Mouse (Mus musculus) lung, embryonic 15.5 days (tissue): ENCODE results near the gene Csta1. TPM values are rescaled to one million over a fixed set of nuclear protein-coding genes. Genes with fewer than 3 reads are reported as not detected.
"Not testable (repeated sequence)": the region's sequence is repeated elsewhere in the genome, so short reads cannot be mapped to it uniquely, and the experiment has no call there.

Source experiments
- ATAC-seq: fragments of 200-750 bp; cut with Nextera tagmentation; 2 replicates; pipeline ENCODE4 v1.8.0; 2017; ENCODE audit warnings: moderate number of reproducible peaks, borderline replicate concordance; ENCODE audit not compliant: low FRiP score, low TSS enrichment; ENCODE audit errors: extremely low read depth
- H3K27ac ChIP-seq: fragments of 300-500 bp; sonication (generic); 2 replicates; pipeline ENCODE4 v1.5.1; 2015; ENCODE audit warnings: moderate library complexity, mild to moderate bottlenecking, inconsistent platforms
- H3K27me3 ChIP-seq: fragments of 300-500 bp; sonication (generic); 2 replicates; pipeline ENCODE4 v1.6.1; 2015; ENCODE audit warnings: inconsistent platforms
- H3K36me3 ChIP-seq: fragments of 300-500 bp; sonication (generic); 2 replicates; pipeline ENCODE4 v1.6.1; 2015; ENCODE audit warnings: inconsistent platforms
- H3K4me1 ChIP-seq: fragments of 300-500 bp; sonication (generic); 2 replicates; pipeline ENCODE4 v1.6.1; 2015; ENCODE audit warnings: inconsistent platforms
- H3K4me2 ChIP-seq: fragments of 300-500 bp; sonication (generic); 2 replicates; pipeline ENCODE4 v1.6.1; 2015; ENCODE audit warnings: inconsistent platforms, mild to moderate bottlenecking, moderate library complexity
- H3K4me3 ChIP-seq: fragments of 300-500 bp; sonication (generic); 2 replicates; pipeline ENCODE4 v1.5.1; 2015; ENCODE audit warnings: mild to moderate bottlenecking, inconsistent platforms
- H3K9ac ChIP-seq: fragments of 300-500 bp; sonication (generic); 2 replicates; pipeline ENCODE4 v1.6.1; 2015; ENCODE audit warnings: inconsistent platforms
- H3K9me3 ChIP-seq: fragments of 300-500 bp; sonication (generic); 2 replicates; pipeline ENCODE4 v1.6.1; 2016; ENCODE audit warnings: inconsistent platforms
- WGBS: fragments of 180-500 bp; shearing (Covaris S2); methylation state at CpG from one replicate; pipeline ENCODE4 v1.1.7; 2015; 5-methylcytosine and 5-hydroxymethylcytosine counted together
- polyA plus RNA-seq: library from polyadenylated mRNA; unstranded; fragments of >200 nt; fragmentation: Nextera tagmentation; extraction: Ambion mirVana; gene quantifications from 2 replicates; pipeline ENCODE4 v1.2.1, GENCODE M21; 2015

The Csta1 gene
- 0.05 and 0.12 TPM in 2 replicates for polyA plus RNA-seq

- Histone ChIP-seq H3K4me1 (no peaks in the 10 kb centered on the region), H3K4me3 (no peak within 1 kb of the TSS), H3K27me3 (no peaks in the 10 kb centered on the region), H3K36me3 (no peaks in the 10 kb centered on the region), H3K27ac (no peak within 1 kb of the TSS), H3K9me3 (no peaks in the 10 kb centered on the region), H3K9ac (no peak within 1 kb of the TSS), H3K4me2 (no peak within 1 kb of the TSS)
- ATAC-seq: no peak
- 71% methylated on average over 1 of the region's 1 CpGs for WGBS
Measured at GRCm38 (mm10) chr16:36131141-36131540, at the start of gene Csta1. Gene Csta1 (minus strand): TSS chr16:36131241.

GRCm38 (mm10) chr16:36179910-36180309 lies 48.9 kb upstream of the Csta1 start:
- WGBS: 78% methylated on average over 2 of the region's 2 CpGs
- H3K27me3 ChIP-seq: no peaks in the 10 kb centered on the region
- no peak overlapping the region for H3K9ac ChIP-seq
- H3K27ac ChIP-seq: no peak overlapping the region
- H3K4me1 ChIP-seq: no peaks in the 10 kb centered on the region
- no peaks in the 10 kb centered on the region for H3K9me3 ChIP-seq
- H3K4me3 ChIP-seq: no peak overlapping the region
- no peak overlapping the region for H3K4me2 ChIP-seq
- no peak for ATAC-seq
- no peaks in the 10 kb centered on the region for H3K36me3 ChIP-seq

GRCm38 (mm10) chr16:36176108-36176507 lies 45.1 kb upstream of the Csta1 start:
- Histone ChIP-seq H3K27ac (no peak overlapping the region), H3K4me1 (no peaks in the 10 kb centered on the region), H3K27me3 (no peaks in the 10 kb centered on the region), H3K4me3 (no peak overlapping the region), H3K4me2 (no peak overlapping the region), H3K36me3 (no peaks in the 10 kb centered on the region), H3K9ac (no peak overlapping the region), H3K9me3 (no peaks in the 10 kb centered on the region)
- ATAC-seq: no peak

GRCm38 (mm10) chr16:36167841-36168240 lies 36.8 kb upstream of the Csta1 start:
- H3K4me3 ChIP-seq, H3K27ac ChIP-seq, H3K9me3 ChIP-seq, H3K27me3 ChIP-seq, H3K36me3 ChIP-seq, ATAC-seq, H3K4me1 ChIP-seq, H3K9ac ChIP-seq, H3K4me2 ChIP-seq: not testable (repeated sequence)
- 88% methylated on average over 9 of the region's 10 CpGs for WGBS

- no peak within 1 kb of the TSS for H3K4me3 ChIP-seq
- no peaks in the 10 kb centered on the region for H3K36me3 ChIP-seq
- no peak within 1 kb of the TSS for H3K27ac ChIP-seq
- H3K9me3 ChIP-seq: no peaks in the 10 kb centered on the region
- no peak within 1 kb of the TSS for H3K9ac ChIP-seq
- H3K4me2 ChIP-seq: no peak within 1 kb of the TSS
- H3K27me3 ChIP-seq: no peaks in the 10 kb centered on the region
- H3K4me1 ChIP-seq: no peaks in the 10 kb centered on the region
- no peak for ATAC-seq
Measured at GRCm38 (mm10) chr16:36156402-36156975, 25.4 kb upstream of the Csta1 start, which contains the start of gene Stfa2l1. Gene Stfa2l1 (plus strand): TSS chr16:36156811.

GRCm38 (mm10) chr16:36138201-36138600 lies 7.2 kb upstream of the Csta1 start:
- 59% methylated on average over 2 of the region's 2 CpGs for WGBS
- H3K4me3 ChIP-seq: no peak overlapping the region
- no peaks in the 10 kb centered on the region for H3K36me3 ChIP-seq
- no peaks in the 10 kb centered on the region for H3K27me3 ChIP-seq
- no peak overlapping the region for H3K27ac ChIP-seq
- no peak overlapping the region for H3K4me2 ChIP-seq
- H3K9me3 ChIP-seq: no peaks in the 10 kb centered on the region
- no peak overlapping the region for H3K9ac ChIP-seq
- no peak for ATAC-seq
- no peaks in the 10 kb centered on the region for H3K4me1 ChIP-seq

- Histone ChIP-seq H3K4me3 (no peak overlapping the region), H3K9me3 (no peaks in the 10 kb centered on the region), H3K4me1 (no peaks in the 10 kb centered on the region), H3K36me3 (no peaks in the 10 kb centered on the region), H3K9ac (no peak overlapping the region), H3K27ac (no peak overlapping the region), H3K27me3 (no peaks in the 10 kb centered on the region), H3K4me2 (no peak overlapping the region)
- WGBS: 75% methylated on average over 7 of the region's 7 CpGs
- no peak for ATAC-seq
Measured at GRCm38 (mm10) chr16:36128092-36128491, 2.9 kb downstream of the Csta1 start.

GRCm38 (mm10) chr16:36115751-36116150 lies 15.3 kb downstream of the Csta1 start:
- ATAC-seq, H3K27me3 ChIP-seq, H3K36me3 ChIP-seq, H3K27ac ChIP-seq, H3K9ac ChIP-seq, H3K4me3 ChIP-seq, H3K4me2 ChIP-seq, H3K9me3 ChIP-seq, H3K4me1 ChIP-seq: not testable (repeated sequence)
- 83% methylated on average over 6 of the region's 6 CpGs for WGBS

- not testable (repeated sequence) for H3K4me1 ChIP-seq, H3K9me3 ChIP-seq, H3K9ac ChIP-seq, H3K4me2 ChIP-seq, H3K27me3 ChIP-seq, H3K4me3 ChIP-seq, ATAC-seq, H3K27ac ChIP-seq, H3K36me3 ChIP-seq
Measured at GRCm38 (mm10) chr16:36111486-36111885, 19.6 kb downstream of the Csta1 start.

GRCm38 (mm10) chr16:36102211-36102610 lies 28.8 kb downstream of the Csta1 start:
- H3K4me3 ChIP-seq: no peak overlapping the region
- H3K27ac ChIP-seq: no peak overlapping the region
- H3K4me1 ChIP-seq: no peaks in the 10 kb centered on the region
- H3K4me2 ChIP-seq: no peak overlapping the region
- no peaks in the 10 kb centered on the region for H3K36me3 ChIP-seq
- no peak overlapping the region for H3K9ac ChIP-seq
- no peak for ATAC-seq
- no peaks in the 10 kb centered on the region for H3K27me3 ChIP-seq
- no peaks in the 10 kb centered on the region for H3K9me3 ChIP-seq
- 89% methylated on average over 1 of the region's 1 CpGs for WGBS

GRCm38 (mm10) chr16:36101526-36101925 lies 29.5 kb downstream of the Csta1 start:
- H3K4me3 ChIP-seq: no peak overlapping the region
- no peaks in the 10 kb centered on the region for H3K27me3 ChIP-seq
- H3K4me1 ChIP-seq: no peaks in the 10 kb centered on the region
- H3K27ac ChIP-seq: no peak overlapping the region
- H3K9ac ChIP-seq: no peak overlapping the region
- H3K4me2 ChIP-seq: no peak overlapping the region
- 52% methylated on average over 1 of the region's 1 CpGs for WGBS
- H3K9me3 ChIP-seq: no peaks in the 10 kb centered on the region
- no peaks in the 10 kb centered on the region for H3K36me3 ChIP-seq
- no peak for ATAC-seq

GRCm38 (mm10) chr16:36097813-36098499 lies 33.1 kb downstream of the Csta1 start:
- not testable (repeated sequence) for H3K4me1 ChIP-seq, ATAC-seq, H3K9ac ChIP-seq, H3K36me3 ChIP-seq, H3K27me3 ChIP-seq, H3K9me3 ChIP-seq, H3K4me2 ChIP-seq, H3K27ac ChIP-seq, H3K4me3 ChIP-seq
- 94% methylated on average over 12 of the region's 12 CpGs for WGBS
